Mouse (Mus musculus) cortical plate, adult 2 months (tissue): ENCODE data around the gene Tmcc3.

Source experiments
- CTCF ChIP-seq: fragments of 200-500 bp; IDR thresholded peaks from 2 replicates; pipeline ENCODE4 v1.5.1; 2011; ENCODE audit warnings: mild to moderate bottlenecking, control low read depth, low read length; ENCODE audit not compliant: insufficient read depth; ENCODE audit errors: extremely low read depth
- POLR2A ChIP-seq: fragments of 200-500 bp; IDR thresholded peaks from 2 replicates; pipeline ENCODE4 v1.6.1; 2011; ENCODE audit warnings: mild to moderate bottlenecking, low read length, control low read depth; ENCODE audit not compliant: insufficient read depth; ENCODE audit errors: extremely low read depth

- no peak for TF ChIP-seq POLR2A
- no peak for TF ChIP-seq CTCF
Measured at GRCm38 (mm10) chr10:94527248-94527647, 215.5 kb downstream of the Tmcc3 start.
